In the genomic region with DNA sequence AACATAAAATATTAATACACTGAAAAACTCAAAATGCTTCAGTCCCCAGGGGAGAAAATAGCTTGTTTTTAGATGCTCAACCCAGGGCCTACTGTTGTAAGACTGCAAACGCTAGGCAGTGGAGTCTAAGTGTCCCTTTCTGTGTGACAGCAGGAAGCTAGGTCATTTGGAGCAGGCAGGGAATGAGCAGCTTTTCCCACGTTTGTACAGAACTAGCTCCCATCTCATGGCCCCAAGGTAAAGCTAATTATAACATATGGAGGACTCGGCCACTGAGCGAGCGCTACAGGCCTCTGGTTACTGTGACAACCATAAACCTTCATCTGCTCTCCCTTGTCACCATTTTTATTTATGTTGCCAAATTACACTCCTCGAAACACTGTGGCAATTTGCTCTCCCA, we compare ENCODE assay signal across 19 mouse cellular contexts.
DNase-seq lines count a peak whose midpoint lies in the region; ATAC-seq and TF ChIP-seq lines count a peak whose summit lies in the region.
"Had no signal": no experiment of that assay in that cellular context is flagged by ENCODE, and none has a peak within 500 bp of the region (broad histone marks: within the 10 kb centered on the region; RNA-seq: fewer than 3 reads in every experiment).

No protein-coding gene starts in this region.

- no peak for TF ChIP-seq CTCF in forebrain, postnatal 0 days (IDR thresholded peaks at IDR 0.05; ENCODE audit: low read depth)

- H3K4me2 ChIP-seq in forebrain, embryonic 13.5 days = no peak overlapping the region
- H3K4me2 ChIP-seq in midbrain, embryonic 13.5 days (replicated peaks) = no peak overlapping the region
- no peak overlapping the region for H3K4me2 ChIP-seq in forebrain, postnatal 0 days (ENCODE audit: low read depth)
- H3K4me2 ChIP-seq: heart, embryonic 15.5 days; limb, embryonic 13.5 days had no signal

- 32% methylated on average over 6 of the region's 6 CpGs for WGBS in forebrain, embryonic 13.5 days
- 53% methylated on average over 6 of the region's 6 CpGs for WGBS in forebrain, embryonic 10.5 days
- 42% methylated on average over 6 of the region's 6 CpGs for WGBS in midbrain, embryonic 13.5 days
- 69% methylated on average over 6 of the region's 6 CpGs for WGBS in midbrain, embryonic 10.5 days
- WGBS in forebrain, postnatal 0 days = 23% methylated on average over 6 of the region's 6 CpGs

- H3K4me3 ChIP-seq in forebrain, embryonic 13.5 days = no peak overlapping the region
- H3K4me3 ChIP-seq in forebrain, embryonic 10.5 days = no peak overlapping the region
- no peak overlapping the region for H3K4me3 ChIP-seq in midbrain, embryonic 13.5 days (replicated peaks)
- H3K4me3 ChIP-seq in midbrain, embryonic 10.5 days = no peak overlapping the region
- no peak overlapping the region for H3K4me3 ChIP-seq in forebrain, postnatal 0 days (ENCODE audit: low read depth, low read length)
- H3K4me3 ChIP-seq: gastrocnemius, adult 2 months; heart, embryonic 15.5 days; layer of hippocampus, adult 2 months; limb, embryonic 13.5 days had no signal

- no peaks in the 10 kb centered on the region for H3K36me3 ChIP-seq in forebrain, embryonic 13.5 days (ENCODE audit: poor library complexity, severe bottlenecking)
- H3K36me3 ChIP-seq in forebrain, embryonic 10.5 days (replicated peaks) = no peaks in the 10 kb centered on the region
- no peaks in the 10 kb centered on the region for H3K36me3 ChIP-seq in midbrain, embryonic 13.5 days
- H3K36me3 ChIP-seq in midbrain, embryonic 10.5 days = no peaks in the 10 kb centered on the region
- H3K36me3 ChIP-seq in forebrain, postnatal 0 days (ENCODE audit: insufficient read depth) = no peaks in the 10 kb centered on the region
- H3K36me3 ChIP-seq: heart, embryonic 15.5 days; limb, embryonic 13.5 days had no signal

- no peaks in the 10 kb centered on the region for H3K27me3 ChIP-seq in forebrain, embryonic 13.5 days
- H3K27me3 ChIP-seq in forebrain, embryonic 10.5 days (ENCODE audit: poor library complexity, severe bottlenecking) = no peaks in the 10 kb centered on the region; the same call in 1 of the 2 replicates
- no peaks in the 10 kb centered on the region for H3K27me3 ChIP-seq in midbrain, embryonic 13.5 days
- no peaks in the 10 kb centered on the region for H3K27me3 ChIP-seq in midbrain, embryonic 10.5 days (ENCODE audit: low read depth, poor library complexity, severe bottlenecking)
- no peaks in the 10 kb centered on the region for H3K27me3 ChIP-seq in forebrain, postnatal 0 days (ENCODE audit: insufficient read depth, low read length)
- H3K27me3 ChIP-seq: heart, embryonic 15.5 days; limb, embryonic 13.5 days had no signal

- ATAC-seq in forebrain, embryonic 13.5 days = peak; percentile 34; the same call in 1 of the 2 replicates
- ATAC-seq in midbrain, embryonic 13.5 days = 0 out of 2 replicates have a peak, but pooled peaks have one; percentile 19
- ATAC-seq in forebrain, postnatal 0 days = peak; percentile 61; the same call in 1 of the 2 replicates
- ATAC-seq: intestine, embryonic 16.5 days; lung, postnatal 0 days had no signal

- no peak for DNase-seq in forebrain, embryonic 10.5 days (ENCODE audit: extremely low spot score, low spot score)
- DNase-seq in midbrain, embryonic 10.5 days (ENCODE audit: low spot score) = no peak
- DNase-seq in forebrain, postnatal 0 days = peak; percentile 19
- peak; percentile 37 for DNase-seq in retina, postnatal 1 day
- DNase-seq in heart, adult 11 months = no peak
- DNase-seq: adrenal gland, postnatal 10 days; cerebellum, adult 9-11 months; gastrocnemius, adult 2 months; heart, adult 18-20 months; right cerebral cortex, postnatal 14 days had no signal

- H3K27ac ChIP-seq in forebrain, embryonic 13.5 days = no peak overlapping the region
- no peak overlapping the region for H3K27ac ChIP-seq in forebrain, embryonic 10.5 days
- no peak overlapping the region for H3K27ac ChIP-seq in midbrain, embryonic 13.5 days
- H3K27ac ChIP-seq in midbrain, embryonic 10.5 days (replicated peaks) = no peak overlapping the region
- H3K27ac ChIP-seq in forebrain, postnatal 0 days (ENCODE audit: low read depth, low read length) = no peak overlapping the region
- H3K27ac ChIP-seq: gastrocnemius, adult 2 months; heart, embryonic 15.5 days; kidney, postnatal 0 days; layer of hippocampus, adult 2 months; limb, embryonic 13.5 days; liver, embryonic 14.5 days had no signal

- no peaks in the 10 kb centered on the region for H3K9me3 ChIP-seq in forebrain, embryonic 13.5 days (replicated peaks)
- H3K9me3 ChIP-seq in forebrain, embryonic 10.5 days = no peaks in the 10 kb centered on the region
- no peaks in the 10 kb centered on the region for H3K9me3 ChIP-seq in midbrain, embryonic 13.5 days
- no peaks in the 10 kb centered on the region for H3K9me3 ChIP-seq in midbrain, embryonic 10.5 days (replicated peaks)
- no peaks in the 10 kb centered on the region for H3K9me3 ChIP-seq in forebrain, postnatal 0 days (ENCODE audit: low read length)
- H3K9me3 ChIP-seq: heart, embryonic 15.5 days; limb, embryonic 13.5 days had no signal

- H3K9ac ChIP-seq in forebrain, embryonic 13.5 days = no peak overlapping the region
- H3K9ac ChIP-seq in midbrain, embryonic 13.5 days (replicated peaks) = no peak overlapping the region
- no peak overlapping the region for H3K9ac ChIP-seq in forebrain, postnatal 0 days
- H3K9ac ChIP-seq: heart, embryonic 15.5 days; limb, embryonic 13.5 days; liver, embryonic 14.5 days had no signal

- H3K4me1 ChIP-seq in forebrain, embryonic 13.5 days = peaks cover 7% of the 10 kb centered on the region; the same call in 1 of the 2 replicates
- H3K4me1 ChIP-seq in forebrain, embryonic 10.5 days = peaks cover 13% of the 10 kb centered on the region
- peaks cover 9% of the 10 kb centered on the region for H3K4me1 ChIP-seq in midbrain, embryonic 13.5 days (replicated peaks)
- H3K4me1 ChIP-seq in midbrain, embryonic 10.5 days = peaks cover 9% of the 10 kb centered on the region
- peaks cover 3% of the 10 kb centered on the region; the same call in 1 of the 2 replicates for H3K4me1 ChIP-seq in forebrain, postnatal 0 days (ENCODE audit: insufficient read depth)

Comparison
In these comparisons a context has a peak if more than half of its experiments do, and no peak if none do; other contexts are left out.
1. DNase-seq: peak in forebrain, postnatal 0 days (single experiment) and retina, postnatal 1 day (single experiment); none in forebrain, embryonic 10.5 days (single experiment), midbrain, embryonic 10.5 days (single experiment) and heart, adult 11 months (single experiment).
2. Peak in every context shown above with its lines, with median percentiles within 50 percentile points of each other: ATAC-seq.